Mouse (Mus musculus): ENCODE results near the gene Akt3. TPM values are rescaled to one million over a fixed set of nuclear protein-coding genes. Genes with fewer than 3 reads are reported as not detected.

Gene Akt3
- polyA plus RNA-seq, 1 experiment, result 1.2 TPM

GRCm38 (mm10) chr1:177150344-177151021 lies 107.5 kb downstream of the Akt3 start:
- peaks cover 10% of the 10 kb centered on the region for H3K4me1 ChIP-seq
- no peaks in the 10 kb centered on the region for H3K36me3 ChIP-seq (replicated peaks; ENCODE audit: low read length)
- no peaks in the 10 kb centered on the region for H3K27me3 ChIP-seq (replicated peaks)
- H3K9me3 ChIP-seq, result no peaks in the 10 kb centered on the region
- TF ChIP-seq GATA1 (IDR thresholded peaks at IDR 0.05; ENCODE audit: borderline replicate concordance, low read length) (no peak), FLI1 (IDR thresholded peaks at IDR 0.05; ENCODE audit: low read length) (no peak)
- H3K4me3 ChIP-seq (replicated peaks), result no peak overlapping the region

- no peaks in the 10 kb centered on the region for H3K27me3 ChIP-seq (replicated peaks)
- H3K4me3 ChIP-seq (replicated peaks), result no peak overlapping the region
- H3K4me1 ChIP-seq, result peaks cover 4% of the 10 kb centered on the region; the same call in 1 of the 2 replicates
- TF ChIP-seq GATA1 (IDR thresholded peaks at IDR 0.05; ENCODE audit: borderline replicate concordance, low read length) (no peak), FLI1 (IDR thresholded peaks at IDR 0.05; ENCODE audit: low read length) (no peak)
- H3K9me3 ChIP-seq, result no peaks in the 10 kb centered on the region
- H3K36me3 ChIP-seq (replicated peaks; ENCODE audit: low read length), result no peaks in the 10 kb centered on the region
Observed at GRCm38 (mm10) chr1:177148746-177149145, 109.3 kb downstream of the Akt3 start.

GRCm38 (mm10) chr1:177141468-177141867 lies 116.5 kb downstream of the Akt3 start:
- Histone ChIP-seq H3K27me3 (replicated peaks) (no peaks in the 10 kb centered on the region), H3K9me3 (no peaks in the 10 kb centered on the region), H3K36me3 (replicated peaks; ENCODE audit: low read length) (no peaks in the 10 kb centered on the region), H3K4me1 (peaks cover 19% of the 10 kb centered on the region), H3K4me3 (replicated peaks) (no peak overlapping the region)
- no peak for TF ChIP-seq GATA1 (IDR thresholded peaks at IDR 0.05; ENCODE audit: borderline replicate concordance, low read length)

- Histone ChIP-seq H3K27me3 (replicated peaks) (no peaks in the 10 kb centered on the region), H3K4me1 (peaks cover 18% of the 10 kb centered on the region), H3K4me3 (replicated peaks) (no peak overlapping the region), H3K36me3 (replicated peaks; ENCODE audit: low read length) (no peaks in the 10 kb centered on the region), H3K9me3 (no peaks in the 10 kb centered on the region)
- TF ChIP-seq FLI1 (IDR thresholded peaks at IDR 0.05; ENCODE audit: low read length) (no peak), GATA1 (IDR thresholded peaks at IDR 0.05; ENCODE audit: borderline replicate concordance, low read length) (no peak)
Observed at GRCm38 (mm10) chr1:177139652-177140051, 118.4 kb downstream of the Akt3 start.

GRCm38 (mm10) chr1:177131458-177131857 lies 126.5 kb downstream of the Akt3 start:
- Histone ChIP-seq H3K9me3 (no peaks in the 10 kb centered on the region), H3K36me3 (replicated peaks; ENCODE audit: low read length) (peaks cover 25% of the 10 kb centered on the region), H3K4me1 (peaks cover 13% of the 10 kb centered on the region), H3K27me3 (replicated peaks) (no peaks in the 10 kb centered on the region), H3K4me3 (replicated peaks) (no peak overlapping the region)
- no peak for TF ChIP-seq GATA1 (IDR thresholded peaks at IDR 0.05; ENCODE audit: borderline replicate concordance, low read length)
- no peak for TF ChIP-seq FLI1 (IDR thresholded peaks at IDR 0.05; ENCODE audit: low read length)

- H3K9me3 ChIP-seq, result no peaks in the 10 kb centered on the region
- H3K27me3 ChIP-seq (replicated peaks), result no peaks in the 10 kb centered on the region
- H3K4me1 ChIP-seq, result peaks cover 3% of the 10 kb centered on the region
- TF ChIP-seq FLI1 (IDR thresholded peaks at IDR 0.05; ENCODE audit: low read length) (no peak), GATA1 (IDR thresholded peaks at IDR 0.05; ENCODE audit: borderline replicate concordance, low read length) (no peak)
- peaks cover 34% of the 10 kb centered on the region for H3K36me3 ChIP-seq (replicated peaks; ENCODE audit: low read length)
- H3K4me3 ChIP-seq (replicated peaks), result no peak overlapping the region
Observed at GRCm38 (mm10) chr1:177126674-177127073, 131.3 kb downstream of the Akt3 start.

- Histone ChIP-seq H3K4me3 (replicated peaks) (no peak overlapping the region), H3K36me3 (replicated peaks; ENCODE audit: low read length) (peaks cover 6% of the 10 kb centered on the region), H3K4me1 (peaks cover 12% of the 10 kb centered on the region), H3K27me3 (replicated peaks) (no peaks in the 10 kb centered on the region), H3K9me3 (no peaks in the 10 kb centered on the region)
- TF ChIP-seq FLI1 (IDR thresholded peaks at IDR 0.05; ENCODE audit: low read length), result no peak
- TF ChIP-seq GATA1 (IDR thresholded peaks at IDR 0.05; ENCODE audit: borderline replicate concordance, low read length), result no peak
Observed at GRCm38 (mm10) chr1:177110665-177111271, 147.2 kb downstream of the Akt3 start.

GRCm38 (mm10) chr1:177090465-177090864 lies 167.5 kb downstream of the Akt3 start:
- peaks cover 18% of the 10 kb centered on the region for H3K36me3 ChIP-seq (replicated peaks; ENCODE audit: low read length)
- H3K4me1 ChIP-seq, result peaks cover 8% of the 10 kb centered on the region; the same call in 1 of the 2 replicates
- no peaks in the 10 kb centered on the region for H3K27me3 ChIP-seq (replicated peaks)
- H3K4me3 ChIP-seq (replicated peaks), result no peak overlapping the region
- H3K9me3 ChIP-seq, result no peaks in the 10 kb centered on the region
- TF ChIP-seq GATA1 (IDR thresholded peaks at IDR 0.05; ENCODE audit: borderline replicate concordance, low read length), result no peak
- TF ChIP-seq FLI1 (IDR thresholded peaks at IDR 0.05; ENCODE audit: low read length), result no peak

GRCm38 (mm10) chr1:177089515-177089914 lies 168.5 kb downstream of the Akt3 start:
- no peaks in the 10 kb centered on the region for H3K9me3 ChIP-seq
- no peak overlapping the region for H3K4me3 ChIP-seq (replicated peaks)
- H3K36me3 ChIP-seq (replicated peaks; ENCODE audit: low read length), result peaks cover 11% of the 10 kb centered on the region
- H3K27me3 ChIP-seq (replicated peaks), result no peaks in the 10 kb centered on the region
- peaks cover 8% of the 10 kb centered on the region; the same call in 1 of the 2 replicates for H3K4me1 ChIP-seq
- no peak for TF ChIP-seq FLI1 (IDR thresholded peaks at IDR 0.05; ENCODE audit: low read length)
- TF ChIP-seq GATA1 (IDR thresholded peaks at IDR 0.05; ENCODE audit: borderline replicate concordance, low read length), result no peak

- no peak for TF ChIP-seq GATA1 (IDR thresholded peaks at IDR 0.05; ENCODE audit: borderline replicate concordance, low read length)
- TF ChIP-seq FLI1 (IDR thresholded peaks at IDR 0.05; ENCODE audit: low read length), result no peak
- Histone ChIP-seq H3K9me3 (no peaks in the 10 kb centered on the region), H3K36me3 (replicated peaks; ENCODE audit: low read length) (peaks cover 11% of the 10 kb centered on the region), H3K4me3 (replicated peaks) (no peak overlapping the region), H3K27me3 (replicated peaks) (no peaks in the 10 kb centered on the region), H3K4me1 (peaks cover 8% of the 10 kb centered on the region; the same call in 1 of the 2 replicates)
Observed at GRCm38 (mm10) chr1:177089048-177089447, 169.0 kb downstream of the Akt3 start.
